Mouse (Mus musculus): ENCODE data around the gene C2cd4a.

Gene C2cd4a

DNA sequence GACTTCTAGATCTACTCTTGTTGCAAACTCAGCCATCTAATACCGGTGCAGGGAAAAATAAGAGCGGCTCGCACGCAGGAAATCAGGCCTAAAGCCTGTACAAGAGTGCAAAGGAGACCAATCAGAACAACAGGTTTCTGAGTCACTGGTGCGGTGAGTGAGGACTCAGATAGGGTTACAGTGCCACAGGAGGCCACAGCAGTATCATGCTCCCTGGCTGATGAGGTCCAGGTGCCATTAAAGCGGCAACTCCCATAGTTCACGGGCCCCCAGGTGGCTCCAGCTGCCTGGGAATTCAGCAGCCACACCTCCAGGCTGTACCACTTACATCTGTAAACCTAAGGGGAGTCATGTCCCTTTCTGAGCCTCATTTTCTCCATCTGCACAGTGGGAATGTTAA, 45.8 kb downstream of the C2cd4a start:
- no peak for DNase-seq (ENCODE audit: low read depth)

DNA sequence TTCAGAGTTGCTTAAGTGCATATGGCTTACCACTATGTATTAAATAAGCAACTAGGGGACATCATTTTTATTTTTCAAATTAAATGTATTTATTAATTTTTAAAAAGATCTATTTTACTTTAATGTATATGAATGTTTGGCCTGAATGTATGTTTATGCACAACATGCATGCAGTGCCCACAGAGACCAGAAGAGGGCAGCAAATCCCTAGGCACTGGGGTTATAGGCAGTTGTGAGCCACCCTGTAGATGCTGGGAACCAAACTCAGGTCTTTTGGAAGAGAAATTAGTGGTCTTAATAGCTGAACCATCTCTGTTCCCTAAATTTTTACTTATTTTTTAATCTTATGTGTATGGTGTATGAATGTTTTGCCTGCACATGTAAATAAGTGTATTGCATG, 48.2 kb downstream of the C2cd4a start:
- DNase-seq (ENCODE audit: low read depth): peak; percentile 11

DNA sequence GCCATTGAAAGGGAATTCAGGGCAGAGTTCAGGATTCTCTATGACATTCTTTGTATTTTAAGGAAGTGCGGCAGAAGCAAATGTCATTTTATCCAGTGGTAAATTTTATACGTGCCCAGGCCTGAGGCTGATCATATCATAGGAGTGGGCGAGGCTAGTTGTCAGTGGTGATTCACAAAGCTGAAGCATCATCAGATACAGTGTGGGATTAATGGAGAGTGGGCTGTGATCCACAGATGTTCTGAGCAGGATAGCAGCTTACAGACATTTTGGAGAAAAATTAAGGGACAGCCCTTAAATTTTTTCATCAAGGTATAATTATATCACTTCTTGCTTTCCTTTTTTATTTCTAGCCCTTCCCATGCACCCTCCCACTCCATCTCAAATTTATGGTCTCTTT, 48.7 kb downstream of the C2cd4a start:
- DNase-seq (ENCODE audit: low read depth): no peak

DNA sequence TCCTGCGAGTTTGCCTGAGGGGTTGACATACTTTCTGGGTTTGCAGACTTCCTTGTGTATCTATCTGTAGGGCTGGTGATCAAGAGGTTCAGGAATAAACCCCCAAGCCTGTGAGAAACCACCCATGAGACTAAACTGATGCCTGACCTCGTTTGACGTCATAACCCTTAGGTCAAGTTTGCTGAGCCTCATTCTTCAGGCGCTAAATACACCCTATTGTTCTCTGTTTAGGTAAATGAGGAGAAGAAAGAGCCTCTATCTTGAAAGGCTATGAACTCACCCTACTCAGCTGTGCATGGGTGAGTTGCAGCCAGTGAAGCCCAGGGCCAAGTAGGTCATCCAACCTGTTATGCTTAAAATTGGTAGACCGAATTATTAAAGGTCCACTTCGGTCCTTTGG, 49.3 kb downstream of the C2cd4a start:
- DNase-seq (ENCODE audit: low read depth): no peak

All from 416B (cell line).